Comparison of ENCODE assay signal across 30 mouse cellular contexts in genomic region chrX:6082954-6083680, GRCm38 (mm10). TPM values are rescaled to one million over a fixed set of nuclear protein-coding genes. Genes with fewer than 3 reads are reported as not detected.
A peak's percentile ranks its signal among the peaks of the same experiment; 100 is the strongest.
DNase-seq lines count a peak whose midpoint lies in the region; ATAC-seq and TF ChIP-seq lines count a peak whose summit lies in the region.
"Had no signal": no experiment of that assay in that cellular context is flagged by ENCODE, and none has a peak within 500 bp of the region (broad histone marks: within the 10 kb centered on the region; RNA-seq: fewer than 3 reads in every experiment).

Gene AU022751 (minus strand): TSS chrX:6083419.

- TF ChIP-seq POLR2A in ES-Bruce4 (IDR thresholded peaks at IDR 0.05; ENCODE audit: insufficient read depth, low read length), result no peak
- no peak for TF ChIP-seq POLR2A in testis, adult 2 months (IDR thresholded peaks at IDR 0.05; ENCODE audit: control insufficient read depth, low read depth, low read length)
- no peak for TF ChIP-seq POLR2A in kidney, adult 2 months (IDR thresholded peaks at IDR 0.05; ENCODE audit: low read depth, low read length)

- no peak within 1 kb of the TSS for H3K4me2 ChIP-seq in hindbrain, embryonic 11.5 days (replicated peaks; ENCODE audit: low read depth, low read length)
- H3K4me2 ChIP-seq: forebrain, embryonic 13.5 days; heart, embryonic 12.5 days; heart, embryonic 15.5 days; hindbrain, embryonic 12.5 days; hindbrain, embryonic 15.5 days had no signal

- TF ChIP-seq EP300 in ES-Bruce4 (IDR thresholded peaks at IDR 0.05; ENCODE audit: insufficient read depth, low read depth, low read length), result no peak

- no peaks in the 10 kb centered on the region for H3K27me3 ChIP-seq in ES-Bruce4 (ENCODE audit: control insufficient read depth, insufficient read depth, low read length, poor library complexity, severe bottlenecking)
- H3K27me3 ChIP-seq in testis, adult 2 months (ENCODE audit: control insufficient read depth, insufficient read depth, low read length), result no peaks in the 10 kb centered on the region
- H3K27me3 ChIP-seq in kidney, adult 2 months (replicated peaks; ENCODE audit: control insufficient read depth, insufficient read depth, low read length), result no peaks in the 10 kb centered on the region
- no peaks in the 10 kb centered on the region for H3K27me3 ChIP-seq in hindbrain, embryonic 11.5 days (ENCODE audit: control insufficient read depth, insufficient read depth, low read length)
- H3K27me3 ChIP-seq: forebrain, embryonic 13.5 days; heart, embryonic 12.5 days; heart, embryonic 15.5 days; hindbrain, embryonic 12.5 days; hindbrain, embryonic 15.5 days had no signal

- H3K9me3 ChIP-seq in ES-Bruce4 (replicated peaks; ENCODE audit: control insufficient read depth, insufficient read depth, low read length, poor library complexity, severe bottlenecking) (no peaks in the 10 kb centered on the region), ES-E14 (ENCODE audit: control insufficient read depth, insufficient read depth, low read depth, low read length) (no peaks in the 10 kb centered on the region)
- H3K9me3 ChIP-seq in hindbrain, embryonic 11.5 days (ENCODE audit: control insufficient read depth, low read length), result 0 out of 2 replicates have a peak, but pooled peaks cover 2% of the 10 kb centered on the region
- H3K9me3 ChIP-seq: heart, embryonic 15.5 days had no signal

- in situ Hi-C loops in ES-E14 (cut with MboI; ENCODE audit: low sequenced_read_pairs in 2 of 2, unreplicated experiment in 2 of 2), result no loop called here

- ATAC-seq in activated CD4-positive, CD25-positive, alpha-beta regulatory T cell, adult 4 months, result no peak
- ATAC-seq in hindbrain, embryonic 11.5 days (ENCODE audit: low FRiP score), result no peak
- ATAC-seq: CD4-positive, CD25-positive, alpha-beta regulatory T cell, adult 4 months; forebrain, embryonic 13.5 days; forebrain, embryonic 16.5 days; intestine, postnatal 0 days had no signal

- H3K27ac ChIP-seq in ES-Bruce4 (ENCODE audit: insufficient read depth, low read length) (no peak within 1 kb of the TSS), ES-E14 (ENCODE audit: insufficient read depth, low read depth, low read length, poor library complexity, severe bottlenecking) (no peak within 1 kb of the TSS)
- peak within 1 kb of the TSS; percentile 72 for H3K27ac ChIP-seq in testis, adult 2 months (ENCODE audit: control insufficient read depth, insufficient read depth, low read depth, low read length)
- H3K27ac ChIP-seq in kidney, adult 2 months (ENCODE audit: insufficient read depth, low read depth, low read length), result no peak within 1 kb of the TSS
- no peak within 1 kb of the TSS for H3K27ac ChIP-seq in hindbrain, embryonic 11.5 days (ENCODE audit: low read depth, low read length)
- H3K27ac ChIP-seq: forebrain, embryonic 10.5 days; forebrain, embryonic 13.5 days; heart, embryonic 15.5 days; hindbrain, embryonic 12.5 days; hindbrain, embryonic 15.5 days had no signal

- H3K4me1 ChIP-seq in ES-Bruce4 (ENCODE audit: control insufficient read depth, insufficient read depth, low read length) (no peaks in the 10 kb centered on the region), ES-E14 (ENCODE audit: control insufficient read depth in 2 of 2, insufficient read depth in 2 of 2, low read length in 2 of 2, poor library complexity in 1 of 2) (no peaks in the 10 kb centered on the region)
- H3K4me1 ChIP-seq in testis, adult 2 months (ENCODE audit: control insufficient read depth, insufficient read depth, low read length), result no peaks in the 10 kb centered on the region; the same call in 1 of the 2 replicates
- H3K4me1 ChIP-seq in kidney, adult 2 months (ENCODE audit: control insufficient read depth, insufficient read depth, low read length), result no peaks in the 10 kb centered on the region
- no peaks in the 10 kb centered on the region for H3K4me1 ChIP-seq in hindbrain, embryonic 11.5 days (replicated peaks; ENCODE audit: control insufficient read depth, insufficient read depth, low read length)
- H3K4me1 ChIP-seq: forebrain, embryonic 10.5 days; forebrain, embryonic 13.5 days; heart, embryonic 12.5 days; heart, embryonic 15.5 days; hindbrain, embryonic 12.5 days; hindbrain, embryonic 15.5 days had no signal

- no peak within 1 kb of the TSS for H3K9ac ChIP-seq in ES-Bruce4 (ENCODE audit: low read depth, poor library complexity, severe bottlenecking)
- peak within 1 kb of the TSS; percentile 31; the same call in 1 of the 2 replicates for H3K9ac ChIP-seq in ES-E14 (ENCODE audit: insufficient read depth, low read depth, low read length, poor library complexity, severe bottlenecking)
- no peak within 1 kb of the TSS for H3K9ac ChIP-seq in hindbrain, embryonic 11.5 days (ENCODE audit: low read depth, low read length)
- H3K9ac ChIP-seq: forebrain, embryonic 13.5 days; heart, embryonic 12.5 days; heart, embryonic 15.5 days; hindbrain, embryonic 12.5 days; hindbrain, embryonic 15.5 days had no signal

- H3K4me3 ChIP-seq in ES-Bruce4 (ENCODE audit: low read depth, low read length) (peak within 1 kb of the TSS; percentile 12), ES-E14 (ENCODE audit: insufficient read depth in 1 of 2, low read depth in 1 of 2, low read length in 2 of 2, poor library complexity in 1 of 2, severe bottlenecking in 1 of 2) (peak within 1 kb of the TSS; percentile 37 to 40)
- H3K4me3 ChIP-seq in testis, adult 2 months (ENCODE audit: control insufficient read depth, low read depth, low read length), result peak within 1 kb of the TSS; percentile 87
- no peak within 1 kb of the TSS for H3K4me3 ChIP-seq in kidney, adult 2 months (ENCODE audit: insufficient read depth, low read depth, low read length)
- no peak within 1 kb of the TSS for H3K4me3 ChIP-seq in hindbrain, embryonic 11.5 days (ENCODE audit: low read depth, low read length)
- H3K4me3 ChIP-seq: forebrain, embryonic 10.5 days; forebrain, embryonic 13.5 days; heart, embryonic 12.5 days; heart, embryonic 15.5 days; hindbrain, embryonic 12.5 days; hindbrain, embryonic 15.5 days had no signal

- WGBS in kidney, adult 2 months, result 92% methylated on average over 38 of the region's 39 CpGs
- WGBS in hindbrain, embryonic 11.5 days, result 90% methylated on average over 37 of the region's 39 CpGs

- H3K36me3 ChIP-seq in ES-Bruce4 (ENCODE audit: control insufficient read depth, insufficient read depth, low read length, poor library complexity, severe bottlenecking) (no peaks in the 10 kb centered on the region), ES-E14 (ENCODE audit: control insufficient read depth, insufficient read depth, low read length, poor library complexity, severe bottlenecking) (no peaks in the 10 kb centered on the region)
- no peaks in the 10 kb centered on the region for H3K36me3 ChIP-seq in testis, adult 2 months (ENCODE audit: control insufficient read depth, insufficient read depth, low read length)
- H3K36me3 ChIP-seq in kidney, adult 2 months (ENCODE audit: control insufficient read depth, insufficient read depth, low read length), result no peaks in the 10 kb centered on the region
- no peaks in the 10 kb centered on the region for H3K36me3 ChIP-seq in hindbrain, embryonic 11.5 days (ENCODE audit: control insufficient read depth, insufficient read depth, low read length)
- H3K36me3 ChIP-seq: forebrain, embryonic 10.5 days; heart, embryonic 12.5 days; heart, embryonic 15.5 days; hindbrain, embryonic 12.5 days; hindbrain, embryonic 15.5 days had no signal

- TF ChIP-seq CTCF in ES-Bruce4 (IDR thresholded peaks at IDR 0.05; ENCODE audit: low read depth, low read length), result no peak
- no peak for TF ChIP-seq CTCF in testis, adult 2 months (IDR thresholded peaks at IDR 0.05; ENCODE audit: control insufficient read depth, insufficient read depth, insufficient replicate concordance, low read depth, low read length)
- TF ChIP-seq CTCF in kidney, adult 2 months (conservative IDR thresholded peaks at IDR 0.05; ENCODE audit: insufficient read depth, insufficient read length, low read depth, low read length), result no peak

- DNase-seq in ES-E14 (ENCODE audit: low read depth, low spot score), result peak; percentile 7
- DNase-seq in kidney, adult 2 months, result no peak
- no peak for DNase-seq in hindbrain, embryonic 11.5 days (ENCODE audit: low spot score)
- DNase-seq: adrenal gland, adult 8-10 months; adrenal gland, postnatal 25 days; cerebellum, adult 11-12 months; cerebellum, adult 8-10 months; cerebellum, postnatal 10 days; gastrocnemius, postnatal 10 days; heart, adult 18-20 months; heart, postnatal 10 days; heart, postnatal 36 days had no signal

TF ChIP-seq in ES-E14, 5 proteins besides CTCF, POLR2A, EP300 and RAD21:
- TF ChIP-seq ZC3H11A (IDR thresholded peaks at IDR 0.05; ENCODE audit: borderline replicate concordance, low read depth, low read length), result no peak
- TF ChIP-seq CHD2 (IDR thresholded peaks at IDR 0.05; ENCODE audit: low read depth, low read length), result peak; percentile 63; the same call in 1 of the 2 replicates

RNA-seq across cellular contexts. Expression of gene AU022751, which starts in this region (rescaled TPM):
- polyA plus RNA-seq in ES-Bruce4 (2011; ENCODE audit: insufficient read depth, insufficient read length, low read depth, missing spikeins), result 0.43 and 0.62 TPM in 2 replicates
- total RNA-seq in ES-E14 (2012; rRNA removed), result 2.3 and 5.2 TPM in 2 replicates
- 1.6 and 1.7 TPM in 2 replicates for polyA plus RNA-seq in testis, adult 2 months (2012; rRNA removed)
- not detected in 2 replicates for polyA plus RNA-seq in kidney, adult 2 months (2012; rRNA removed)
- polyA plus RNA-seq in activated CD4-positive, CD25-positive, alpha-beta regulatory T cell, adult 4 months (2017; shearing (Covaris generic)), result not detected
- not detected in 2 replicates for polyA plus RNA-seq in hindbrain, embryonic 11.5 days (2014; fragmentation: Nextera tagmentation; extraction: Ambion mirVana)
- total RNA-seq: gastrocnemius, adult 18-20 months; gastrocnemius, postnatal 10 days; gastrocnemius, postnatal 4 days; heart, adult 18-20 months; heart, postnatal 10 days; heart, postnatal 36 days had no signal
- polyA plus RNA-seq: C2C12; CD4-positive, CD25-positive, alpha-beta regulatory T cell, adult 4 months; embryonic facial prominence, embryonic 11.5 days; embryonic facial prominence, embryonic 14.5 days; forebrain, embryonic 10.5 days; forebrain, embryonic 16.5 days; heart, embryonic 12.5 days; heart, embryonic 15.5 days; hindbrain, embryonic 12.5 days; hindbrain, embryonic 15.5 days; intestine, embryonic 14.5 days; intestine, postnatal 0 days had no signal

Comparison
In these comparisons a context has a peak if more than half of its experiments do, and no peak if none do; other contexts are left out.
1. H3K4me3 ChIP-seq: peak in ES-Bruce4 (single experiment), ES-E14 (2 of 2) and testis, adult 2 months (single experiment); none in kidney, adult 2 months (single experiment) and hindbrain, embryonic 11.5 days (single experiment).